ENCODE assay signal across 8 mouse cellular contexts in genomic region chr6:29736610-29737458, GRCm38 (mm10). TPM values are rescaled to one million over a fixed set of nuclear protein-coding genes. Genes with fewer than 3 reads are reported as not detected.
DNase-seq lines count a peak whose midpoint lies in the region; ATAC-seq and TF ChIP-seq lines count a peak whose summit lies in the region.

No protein-coding gene starts in this region.

- peak overlapping the region; percentile 92 for H3K4me2 ChIP-seq in liver, embryonic 12.5 days
- peak overlapping the region; percentile 81 for H3K4me2 ChIP-seq in stomach, postnatal 0 days (replicated peaks; ENCODE audit: low read depth)

- peak overlapping the region; percentile 82 for H3K9ac ChIP-seq in liver, embryonic 12.5 days
- peak overlapping the region; percentile 99 for H3K9ac ChIP-seq in stomach, postnatal 0 days (ENCODE audit: low read length)

- TF ChIP-seq EP300 in stomach, postnatal 0 days (optimal IDR thresholded peaks at IDR 0.05), result no peak

- no peak overlapping the region for H3K27ac ChIP-seq in liver, embryonic 12.5 days
- H3K27ac ChIP-seq in stomach, postnatal 0 days (replicated peaks), result peak overlapping the region; percentile 97

- H3K36me3 ChIP-seq in liver, embryonic 12.5 days, result peaks cover 9% of the 10 kb centered on the region; the same call in 1 of the 2 replicates
- H3K36me3 ChIP-seq in stomach, postnatal 0 days (ENCODE audit: control insufficient read depth, insufficient read depth, low read length), result no peaks in the 10 kb centered on the region; the same call in 1 of the 2 replicates

- no peaks in the 10 kb centered on the region for H3K9me3 ChIP-seq in liver, embryonic 12.5 days (replicated peaks)
- H3K9me3 ChIP-seq in stomach, postnatal 0 days (ENCODE audit: control insufficient read depth, low read length), result no peaks in the 10 kb centered on the region

- H3K27me3 ChIP-seq in liver, embryonic 12.5 days (replicated peaks), result peaks cover 73% of the 10 kb centered on the region
- no peaks in the 10 kb centered on the region for H3K27me3 ChIP-seq in stomach, postnatal 0 days (ENCODE audit: control insufficient read depth, insufficient read depth, low read length)

- peak; percentile 54 for DNase-seq in adrenal gland, postnatal 14 days
- DNase-seq in adrenal gland, adult 18-20 months (ENCODE audit: low spot score in 2 of 2), result no peak
- DNase-seq in thymus, postnatal 25 days, result peak; percentile 32
- DNase-seq in thymus, adult 18-20 months, result no peak
- no peak for DNase-seq in stomach, postnatal 0 days (ENCODE audit: low spot score)
- DNase-seq in urinary bladder, postnatal 10 days (ENCODE audit: low spot score), result no peak

- ATAC-seq in liver, embryonic 12.5 days, result no peak
- ATAC-seq in stomach, postnatal 0 days (ENCODE audit: low FRiP score, low TSS enrichment), result no peak
- no peak for ATAC-seq in frontal cortex, adult (ENCODE audit: low TSS enrichment)

- peaks cover 26% of the 10 kb centered on the region for H3K4me1 ChIP-seq in liver, embryonic 12.5 days
- no peaks in the 10 kb centered on the region; the same call in 1 of the 2 replicates for H3K4me1 ChIP-seq in stomach, postnatal 0 days (replicated peaks; ENCODE audit: control insufficient read depth, insufficient read depth)

- H3K4me3 ChIP-seq in liver, embryonic 12.5 days, result peak overlapping the region; percentile 69
- H3K4me3 ChIP-seq in stomach, postnatal 0 days (ENCODE audit: low read depth, low read length), result peak overlapping the region; percentile 85

- TF ChIP-seq CTCF in stomach, postnatal 0 days (IDR thresholded peaks at IDR 0.05; ENCODE audit: low read depth), result no peak

- 17% methylated on average over 13 of the region's 13 CpGs for WGBS in liver, embryonic 12.5 days (ENCODE audit: insufficient replicate concordance)
- WGBS in stomach, postnatal 0 days, result 6% methylated on average over 13 of the region's 13 CpGs

RNA-seq across cellular contexts. Expression of gene Smo, which starts 1.5 kb away (rescaled TPM):
- total RNA-seq in adrenal gland, postnatal 14 days (2021), result 43.9 and 45.0 TPM in 2 replicates
- 10 to 100 TPM; 30.8 to 47.8 TPM for total RNA-seq in adrenal gland, adult 18-20 months (2021)
- 10.4 and 11.1 TPM in 2 replicates for polyA plus RNA-seq in liver, embryonic 12.5 days (2016; fragmentation: Nextera tagmentation; extraction: Ambion mirVana)
- polyA plus RNA-seq in stomach, postnatal 0 days (2015; fragmentation: Nextera tagmentation; extraction: Ambion mirVana), result 10.8 and 14.1 TPM in 2 replicates

RNA-seq across cellular contexts. Expression of gene Ahcyl2, which starts 31.0 kb away (rescaled TPM):
- total RNA-seq in adrenal gland, postnatal 14 days (2021), result 102 and 103 TPM in 2 replicates
- 100 to 1,000 TPM; 124 to 260 TPM for total RNA-seq in adrenal gland, adult 18-20 months (2021)
- 8.6 and 10.2 TPM in 2 replicates for polyA plus RNA-seq in liver, embryonic 12.5 days (2016; fragmentation: Nextera tagmentation; extraction: Ambion mirVana)
- 51.9 and 54.6 TPM in 2 replicates for polyA plus RNA-seq in stomach, postnatal 0 days (2015; fragmentation: Nextera tagmentation; extraction: Ambion mirVana)

RNA-seq across cellular contexts. Expression of gene Tspan33, which starts 42.8 kb away (rescaled TPM):
- 3.8 and 8.0 TPM in 2 replicates for total RNA-seq in adrenal gland, postnatal 14 days (2021)
- 1 to 10 TPM; 2.5 to 4.0 TPM for total RNA-seq in adrenal gland, adult 18-20 months (2021)
- polyA plus RNA-seq in liver, embryonic 12.5 days (2016; fragmentation: Nextera tagmentation; extraction: Ambion mirVana), result 197 and 203 TPM in 2 replicates
- 4.0 and 4.4 TPM in 2 replicates for polyA plus RNA-seq in stomach, postnatal 0 days (2015; fragmentation: Nextera tagmentation; extraction: Ambion mirVana)

Comparison
In these comparisons a context has a peak if more than half of its experiments do, and no peak if none do; other contexts are left out.
1. DNase-seq: peak in adrenal gland, postnatal 14 days (single experiment) and thymus, postnatal 25 days (single experiment); none in adrenal gland, adult 18-20 months (0 of 2), thymus, adult 18-20 months (0 of 2), stomach, postnatal 0 days (single experiment) and urinary bladder, postnatal 10 days (single experiment).